Mouse (Mus musculus) brain, embryonic 14.5 days (tissue): ENCODE measurements at regions not wholly inside any gene's neighbourhood (a gene's known extent, or its start where the extent isn't known, plus 50 kb on each side); places are given as distances from the start of the nearest gene placed in this dataset.

Experiments used
- CTCF ChIP-seq: fragments of 200-500 bp; IDR thresholded peaks from 2 replicates; pipeline ENCODE4 v1.5.1; 2012; ENCODE audit warnings: inconsistent platforms, mild to moderate bottlenecking, moderate library complexity, borderline replicate concordance; ENCODE audit not compliant: insufficient read depth, insufficient read length; ENCODE audit errors: extremely low read depth
- POLR2A ChIP-seq: fragments of 200-500 bp; IDR thresholded peaks from 2 replicates; pipeline ENCODE4 v1.6.1; 2012; ENCODE audit warnings: mild to moderate bottlenecking, inconsistent platforms, borderline replicate concordance; ENCODE audit not compliant: poor library complexity, insufficient read depth, insufficient read length, severe bottlenecking; ENCODE audit errors: extremely low read depth

GRCm38 (mm10) chr7:135790167-135790566 is 74.0 kb upstream of the Mki67 start:
- TF ChIP-seq POLR2A (no peak), CTCF (no peak)
